Mouse (Mus musculus) adrenal gland, postnatal 4 days (tissue): Measurements from ENCODE around the gene Nrxn3. TPM values are rescaled to one million over a fixed set of nuclear protein-coding genes. Genes with fewer than 3 reads are reported as not detected.

ENCODE experiments used
- DNase-seq, 2 experiments: peaks; one replicate each; pipeline ENCODE4 v3.0.0; 2021 to 2022; ENCODE audit warnings: low spot score in 2 of 2, mixed read lengths in 2 of 2
- total RNA-seq, 2 experiments: library from RNA; stranded (reverse); gene quantifications; 2 replicates each; pipeline ENCODE4 v1.2.3; 2021

The Nrxn3 gene
- total RNA-seq, 2 experiments from 2014 or later = 1.2 to 2.5 TPM

DNA sequence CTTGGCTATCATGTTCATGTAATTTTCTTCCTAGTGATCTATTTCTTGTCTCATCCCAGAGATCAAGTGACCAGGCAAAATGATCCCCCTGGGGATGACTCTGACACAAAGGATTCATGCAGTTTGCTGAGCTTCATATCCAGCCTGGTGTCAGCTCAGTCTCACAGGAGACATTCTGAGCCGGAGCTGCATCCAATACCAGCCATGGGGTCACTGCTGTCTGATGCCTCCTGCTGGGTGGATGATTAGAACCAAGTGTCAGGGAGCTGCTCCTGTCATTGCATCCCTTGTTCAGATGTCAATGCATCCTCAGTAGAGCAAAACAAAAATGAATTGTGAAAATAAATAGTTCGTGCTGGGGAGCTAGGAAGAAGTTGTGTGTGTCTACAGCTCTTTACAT, 1174.2 kb downstream of the Nrxn3 start:
- no peak for DNase-seq

- DNase-seq = no peak
These were observed 1186.9 kb downstream of the Nrxn3 start for GRCm38 (mm10) chr12:89909578-89909977.

DNA sequence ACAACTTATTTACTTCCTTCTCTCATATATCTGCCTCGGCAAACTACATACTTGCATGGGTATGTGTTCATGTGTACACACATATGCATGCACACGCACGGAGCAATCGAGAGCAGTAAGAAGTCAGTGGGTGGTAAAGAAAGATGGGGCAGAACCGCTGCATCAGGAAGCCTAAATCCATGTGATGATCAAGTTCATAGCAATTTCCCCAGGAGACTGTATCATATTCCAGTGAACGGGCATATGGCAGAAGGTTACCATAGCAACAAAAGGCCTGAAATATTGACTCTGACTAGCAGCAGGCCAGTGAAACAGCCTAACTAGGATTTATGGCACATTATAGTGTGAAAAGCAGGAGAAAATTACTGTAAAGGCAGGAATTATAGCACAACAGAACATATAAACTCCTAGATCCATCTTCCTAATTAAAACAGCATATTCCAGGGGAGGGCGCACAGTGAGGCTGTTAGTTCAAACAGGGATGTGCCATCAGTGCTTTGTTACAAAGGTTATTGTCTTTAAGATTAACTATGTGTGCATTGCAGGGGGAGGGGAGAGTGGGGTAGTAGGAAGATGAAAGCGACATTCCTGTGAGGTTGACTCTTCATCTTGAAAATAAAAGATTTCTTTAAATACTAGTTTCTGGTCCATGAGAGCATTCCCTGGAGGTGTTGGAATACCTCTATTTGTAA, 1195.6 kb downstream of the Nrxn3 start:
- DNase-seq = no peak

- no peak for DNase-seq
These were observed 1209.7 kb downstream of the Nrxn3 start for GRCm38 (mm10) chr12:89932338-89932737.

GRCm38 (mm10) chr12:89933630-89934029, 1211.0 kb downstream of the Nrxn3 start:
- DNase-seq = no peak

DNA sequence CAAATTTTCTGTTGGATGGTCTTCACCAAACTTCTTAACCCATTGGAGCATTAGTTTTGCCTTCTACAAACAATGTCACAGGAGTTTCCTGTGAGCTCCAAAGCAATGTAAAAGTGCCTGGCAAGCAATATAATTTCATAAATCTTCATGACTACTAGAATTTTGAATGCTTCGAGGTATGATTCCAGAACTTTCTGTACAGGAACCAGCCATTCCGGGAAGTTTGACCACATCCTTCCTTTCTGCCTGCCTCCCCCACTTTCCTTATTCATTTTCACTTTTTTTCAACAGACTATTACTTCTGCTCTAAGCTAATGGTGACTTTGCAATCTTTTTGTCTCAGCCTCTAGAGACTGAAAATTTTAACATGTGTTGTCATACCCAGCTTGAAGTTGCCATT, 1218.1 kb downstream of the Nrxn3 start:
- no peak for DNase-seq

DNA sequence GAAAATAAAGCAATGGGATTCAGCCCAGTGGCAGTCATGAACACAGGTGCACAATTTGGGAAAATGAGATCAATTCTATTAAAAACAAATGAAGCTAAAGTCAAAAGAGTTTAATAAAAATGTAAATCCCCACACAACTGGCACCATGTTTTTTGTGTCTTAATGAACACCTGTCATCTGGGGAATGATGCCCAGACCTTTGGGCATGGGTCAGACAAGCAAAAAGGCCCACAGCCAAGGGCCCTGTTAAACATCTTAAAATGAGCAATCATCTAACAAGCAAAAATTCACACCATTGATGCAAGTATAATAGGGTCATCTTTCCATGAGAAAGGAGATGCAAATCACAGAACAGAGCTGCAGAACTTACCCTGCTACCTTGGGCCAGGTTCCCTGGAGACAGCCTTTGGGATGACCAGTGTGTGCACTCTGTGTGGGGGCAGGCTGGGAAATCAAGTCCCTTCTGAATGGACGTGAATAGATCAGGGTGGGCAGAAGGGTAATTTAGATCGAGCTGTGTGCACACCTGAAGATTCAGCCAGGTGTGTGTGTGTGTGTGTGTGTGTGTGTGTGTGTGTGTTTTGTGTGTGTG, 1223.3 kb downstream of the Nrxn3 start:
- DNase-seq = no peak

GRCm38 (mm10) chr12:89946522-89946921, 1223.8 kb downstream of the Nrxn3 start:
- DNase-seq = no peak

- DNase-seq = no peak
These were observed 1230.6 kb downstream of the Nrxn3 start for GRCm38 (mm10) chr12:89953237-89953636.

GRCm38 (mm10) chr12:89953649-89954048, 1231.0 kb downstream of the Nrxn3 start:
- no peak for DNase-seq

DNA sequence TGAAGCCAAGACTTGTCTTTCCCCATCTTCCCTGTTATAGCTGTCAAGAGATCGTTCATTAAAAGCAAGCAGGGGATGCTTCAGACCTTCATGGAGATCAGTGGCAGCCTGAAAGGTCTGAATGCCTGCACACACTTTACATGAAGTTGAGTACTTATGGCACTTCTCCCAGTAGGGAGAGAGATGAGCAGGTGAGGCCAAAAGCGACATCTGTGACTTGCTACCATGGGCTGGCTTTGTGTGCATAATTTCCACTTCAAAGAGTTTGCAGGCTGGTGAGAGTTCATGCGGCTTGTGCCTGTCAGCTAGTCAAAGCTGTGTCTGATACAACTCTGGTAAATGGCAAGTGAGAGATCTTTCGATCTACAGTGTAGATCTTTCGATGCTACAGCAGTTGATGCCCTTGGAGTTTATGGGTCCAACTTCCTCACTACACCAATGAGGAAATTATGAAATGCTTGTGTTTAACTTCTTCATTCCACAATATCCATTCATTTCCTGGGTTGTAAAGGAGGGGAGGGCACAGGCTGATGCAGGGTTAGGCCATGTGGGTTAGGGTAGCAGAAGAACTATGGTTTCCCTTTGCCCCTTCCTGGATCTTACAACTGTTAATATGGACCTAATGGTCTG, 1231.9 kb downstream of the Nrxn3 start:
- no peak for DNase-seq

GRCm38 (mm10) chr12:89963073-89963472, 1240.4 kb downstream of the Nrxn3 start:
- no peak for DNase-seq

- DNase-seq = no peak
These were observed 1254.0 kb downstream of the Nrxn3 start for GRCm38 (mm10) chr12:89976648-89977047.

DNA sequence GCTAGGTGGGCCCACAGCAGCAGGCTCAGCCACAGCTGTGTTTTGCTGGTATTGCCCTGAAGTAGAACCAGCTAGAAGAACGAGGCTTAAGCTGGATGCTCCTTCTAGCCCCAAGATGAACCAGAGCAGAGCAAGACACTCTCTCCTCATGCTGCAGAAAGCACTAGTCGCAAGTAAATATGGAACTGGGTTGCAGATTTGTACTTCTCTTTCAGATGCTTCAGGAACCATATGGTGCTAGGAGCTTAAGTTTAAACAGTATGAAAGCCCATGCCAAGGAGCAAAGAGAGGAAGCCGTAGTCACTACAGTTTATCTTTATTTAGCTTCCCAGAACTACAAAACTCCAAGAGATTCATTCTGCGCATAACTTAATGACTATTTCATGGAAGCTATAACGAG, 1254.8 kb downstream of the Nrxn3 start:
- DNase-seq = no peak

DNA sequence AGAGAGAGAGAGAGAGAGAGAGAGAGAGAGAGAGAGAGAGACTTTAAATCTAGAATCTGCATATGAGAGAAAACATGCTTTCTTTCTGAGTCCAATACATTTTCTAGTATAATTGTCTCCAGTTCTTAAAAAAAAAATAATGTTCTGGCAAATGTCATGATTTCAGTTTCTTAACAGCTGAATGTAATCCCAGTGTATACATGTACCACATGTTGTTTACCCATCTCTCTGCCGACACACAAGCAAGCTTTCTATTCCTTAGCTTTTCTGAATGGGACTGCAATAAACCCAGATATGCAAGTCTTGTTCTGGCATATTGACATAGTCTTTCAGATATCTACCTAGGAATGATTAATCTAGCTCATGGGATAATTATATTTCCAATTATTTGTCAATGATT, 1256.5 kb downstream of the Nrxn3 start:
- no peak for DNase-seq

DNA sequence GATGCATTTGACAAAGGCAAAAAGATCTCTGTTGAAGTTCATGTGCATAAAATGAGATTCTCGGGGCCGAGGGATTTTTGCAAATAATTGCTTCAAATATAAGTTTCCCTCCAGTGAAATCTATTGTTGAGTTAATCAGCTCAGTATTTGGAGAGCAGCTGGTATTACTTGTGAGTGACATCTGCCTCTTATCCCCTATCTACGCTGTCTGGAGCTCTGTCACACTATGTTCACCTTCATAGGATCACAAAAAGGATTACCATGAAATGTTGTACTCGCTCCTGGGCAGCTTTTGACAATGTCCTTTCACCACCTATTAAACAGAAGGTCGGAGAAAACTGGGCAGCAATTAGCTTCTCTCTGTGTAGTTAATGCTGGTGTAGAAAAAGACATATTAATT, 1259.8 kb downstream of the Nrxn3 start:
- no peak for DNase-seq

DNA sequence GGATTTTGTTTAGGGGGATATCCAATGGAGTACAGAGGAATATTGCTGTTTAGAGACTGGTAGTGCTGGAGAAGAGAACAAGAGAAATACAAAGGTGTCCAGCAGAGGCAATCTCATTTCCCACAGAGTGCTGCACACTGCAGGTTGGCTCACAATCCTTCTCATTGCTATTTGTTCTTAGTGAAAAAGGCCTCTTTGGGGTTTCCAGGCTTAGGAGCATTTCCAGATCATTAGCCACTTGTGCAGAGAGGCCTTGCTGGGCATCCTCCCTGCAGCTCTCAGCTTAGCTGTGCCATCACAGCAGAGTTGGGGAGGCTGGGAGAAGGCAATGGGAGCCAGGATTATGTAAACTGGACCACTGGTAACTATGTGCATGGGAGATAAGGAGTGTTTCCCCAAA, 1260.7 kb downstream of the Nrxn3 start:
- DNase-seq = no peak

DNA sequence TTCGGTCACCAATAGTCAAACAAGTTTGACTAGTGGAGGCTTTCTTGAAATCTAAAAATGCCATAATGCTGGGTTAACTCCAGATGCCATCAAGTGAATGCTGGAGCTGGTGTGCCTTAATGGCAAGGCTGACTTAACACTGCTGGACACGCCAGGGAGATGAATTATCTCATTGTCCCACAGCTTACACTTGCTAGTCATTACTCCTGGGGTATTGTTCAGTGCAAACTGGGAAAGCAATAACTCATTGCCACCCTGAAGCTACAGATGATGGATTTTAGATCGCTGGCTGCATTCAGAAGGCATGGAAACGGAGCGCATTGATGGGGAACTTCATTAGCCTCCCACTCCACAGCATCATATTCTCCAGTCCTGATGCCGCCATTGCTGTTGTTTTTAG, 1263.5 kb downstream of the Nrxn3 start:
- DNase-seq = no peak

DNA sequence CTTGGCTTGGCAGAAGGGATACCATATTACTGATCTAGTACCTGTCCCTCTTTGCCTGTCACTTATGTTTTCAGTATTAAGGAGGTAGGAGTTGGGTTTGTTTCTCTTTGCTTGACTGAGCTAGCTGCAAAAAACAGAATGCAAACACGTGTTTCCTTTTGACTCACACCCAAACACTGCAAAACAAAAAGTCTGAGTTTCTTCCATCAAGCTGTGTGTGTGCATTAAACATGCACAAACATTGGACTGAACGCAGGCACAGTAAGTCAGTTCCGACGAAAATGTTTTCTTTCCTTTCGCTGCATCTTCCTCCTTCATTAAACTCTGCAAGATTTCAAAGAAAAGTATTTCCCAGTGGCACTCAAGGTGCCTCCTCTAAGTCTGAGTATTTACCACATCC, 1270.6 kb downstream of the Nrxn3 start:
- no peak for DNase-seq

- no peak for DNase-seq
These were observed 1272.7 kb downstream of the Nrxn3 start for GRCm38 (mm10) chr12:89995392-89995791.

DNA sequence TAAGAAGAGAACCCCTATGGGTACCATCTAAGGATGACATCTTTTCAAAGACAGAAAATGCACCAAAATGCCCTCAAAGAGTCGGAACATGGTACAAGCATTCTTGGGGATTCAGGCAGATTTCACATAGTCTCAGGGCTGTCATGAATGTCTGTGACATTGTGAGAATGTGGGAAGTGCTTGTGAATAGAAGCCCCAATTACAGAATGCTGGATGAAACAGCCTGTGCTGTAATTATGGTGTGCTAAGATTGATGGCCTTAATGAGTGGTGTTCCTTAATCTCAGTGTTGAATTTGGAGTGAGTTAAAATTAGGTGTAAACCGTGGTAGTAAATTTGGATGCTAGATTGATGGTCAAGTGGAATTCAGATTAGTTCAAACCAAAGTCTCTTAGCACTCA, 1287.6 kb downstream of the Nrxn3 start:
- DNase-seq = no peak

DNA sequence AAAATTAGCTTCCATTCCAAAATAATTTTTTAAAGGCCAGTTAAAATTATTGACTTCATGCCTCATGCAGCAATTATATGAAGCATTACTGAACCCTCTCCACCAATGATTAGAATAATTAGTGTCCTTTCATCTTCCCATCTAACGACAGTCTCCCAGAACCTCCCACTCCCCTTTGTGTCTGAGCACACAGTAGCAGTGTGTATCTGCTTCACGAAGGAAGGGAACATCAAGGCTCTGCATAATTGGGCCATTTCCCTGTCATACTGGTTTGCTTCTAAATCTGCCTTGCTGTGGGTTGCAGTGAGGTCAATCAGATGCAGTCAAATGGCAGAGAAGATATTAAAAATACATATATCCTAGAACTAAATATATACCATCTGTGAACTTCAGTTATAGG, 1291.3 kb downstream of the Nrxn3 start:
- no peak for DNase-seq

- no peak for DNase-seq
These were observed 1304.3 kb downstream of the Nrxn3 start for GRCm38 (mm10) chr12:90027023-90027422.
